Comparison of ENCODE assay signal across 17 mouse cellular contexts in the genomic region with DNA sequence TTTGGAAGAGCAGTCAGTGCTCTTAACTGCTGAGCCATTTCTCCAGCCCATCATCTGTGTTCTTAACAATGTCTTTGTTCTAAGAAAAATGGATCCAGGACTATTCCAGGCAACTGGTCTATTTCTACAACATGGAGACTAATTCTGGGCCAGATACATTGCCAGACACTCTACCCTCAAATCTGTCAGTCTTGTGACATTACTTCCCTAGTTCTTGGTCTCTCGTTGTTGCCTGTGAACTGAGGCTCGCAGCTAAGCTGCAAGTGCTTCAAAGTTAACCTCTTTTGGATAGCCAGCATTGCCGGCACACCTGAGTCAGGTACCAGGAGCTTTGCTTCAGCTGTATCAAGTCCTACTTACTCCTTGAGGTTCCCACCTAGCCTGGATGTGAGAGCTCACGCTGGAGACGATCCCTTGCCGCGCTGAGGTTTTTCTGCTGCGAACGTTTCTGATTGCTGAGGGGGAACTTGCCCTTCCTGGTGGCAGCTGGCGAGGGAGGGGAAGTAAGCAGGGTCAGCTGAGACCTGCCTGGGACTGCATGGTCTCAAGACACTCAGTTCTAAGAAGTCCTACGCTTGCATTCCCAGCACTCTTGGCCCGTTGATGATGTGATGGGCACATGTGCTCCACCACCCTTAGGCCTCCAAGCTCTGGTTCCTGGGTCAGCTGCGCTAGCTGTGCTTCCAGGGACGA.
DNase-seq lines count a peak whose midpoint lies in the region; ATAC-seq lines count a peak whose summit lies in the region.
"Had no signal": no experiment of that assay in that cellular context is flagged by ENCODE, and none has a peak within 500 bp of the region (broad histone marks: within the 10 kb centered on the region; RNA-seq: fewer than 3 reads in every experiment).

No protein-coding gene starts in this region.

- H3K9ac ChIP-seq in liver, embryonic 11.5 days (ENCODE audit: low read depth, low read length), result no peak overlapping the region
- H3K9ac ChIP-seq: lung, embryonic 14.5 days; midbrain, embryonic 12.5 days; neural tube, embryonic 12.5 days had no signal

- H3K4me2 ChIP-seq in liver, embryonic 11.5 days, result no peak overlapping the region
- H3K4me2 ChIP-seq: lung, embryonic 14.5 days; midbrain, embryonic 12.5 days; neural tube, embryonic 12.5 days had no signal

- no peak overlapping the region for H3K27ac ChIP-seq in liver, embryonic 11.5 days (ENCODE audit: low read depth, low read length)
- H3K27ac ChIP-seq: embryonic facial prominence, embryonic 10.5 days; midbrain, embryonic 12.5 days; neural tube, embryonic 12.5 days had no signal

- no peaks in the 10 kb centered on the region; the same call in 1 of the 2 replicates for H3K4me1 ChIP-seq in liver, embryonic 11.5 days (replicated peaks; ENCODE audit: control insufficient read depth, insufficient read depth, low read length)

- H3K4me3 ChIP-seq in liver, embryonic 11.5 days (ENCODE audit: low read depth, low read length), result no peak overlapping the region
- H3K4me3 ChIP-seq: embryonic facial prominence, embryonic 10.5 days; midbrain, embryonic 12.5 days; neural tube, embryonic 12.5 days had no signal

- no peaks in the 10 kb centered on the region for H3K36me3 ChIP-seq in liver, embryonic 11.5 days (ENCODE audit: control insufficient read depth, insufficient read depth, low read length)
- H3K36me3 ChIP-seq: embryonic facial prominence, embryonic 10.5 days; midbrain, embryonic 12.5 days; neural tube, embryonic 12.5 days had no signal

- H3K9me3 ChIP-seq in liver, embryonic 11.5 days (ENCODE audit: control insufficient read depth, low read length), result no peaks in the 10 kb centered on the region
- H3K9me3 ChIP-seq: embryonic facial prominence, embryonic 10.5 days; midbrain, embryonic 12.5 days; neural tube, embryonic 12.5 days had no signal

- no peak for ATAC-seq in liver, embryonic 11.5 days (replicated peaks; ENCODE audit: low FRiP score)
- ATAC-seq in megakaryocyte, adult 5-6 weeks (ENCODE audit: poor library complexity, severe bottlenecking), result peak; percentile 92
- ATAC-seq: intestine, postnatal 0 days had no signal

- 48% methylated on average over 14 of the region's 14 CpGs for WGBS in liver, embryonic 11.5 days

- no peaks in the 10 kb centered on the region for H3K27me3 ChIP-seq in liver, embryonic 11.5 days (replicated peaks; ENCODE audit: control insufficient read depth, insufficient read depth, low read length)
- H3K27me3 ChIP-seq: neural tube, embryonic 12.5 days had no signal

- peak; percentile 43 for DNase-seq in gastrocnemius, postnatal 25 days
- DNase-seq in gastrocnemius, adult 18-20 months (ENCODE audit: low spot score), result no peak
- DNase-seq in liver, result peak; percentile 18
- DNase-seq in liver, embryonic 11.5 days (ENCODE audit: low spot score), result no peak
- peak; percentile 25 for DNase-seq in c-Kit-positive CD71-negative TER-119-negative erythroid progenitor cells, embryonic 14.5 days (ENCODE audit: low read depth)
- DNase-seq in adrenal gland, adult 18-20 months (ENCODE audit: low spot score in 2 of 2), result no peak
- DNase-seq in thymus, postnatal 14 days, result no peak
- DNase-seq: adrenal gland, postnatal 36 days; cerebellum, adult 2 months; kidney, postnatal 25 days; lung, embryonic 14.5 days; thymus, postnatal 25 days had no signal

Comparison
In these comparisons a context has a peak if more than half of its experiments do, and no peak if none do; other contexts are left out.
1. DNase-seq: peak in gastrocnemius, postnatal 25 days (single experiment), liver (single experiment) and c-Kit-positive CD71-negative TER-119-negative erythroid progenitor cells, embryonic 14.5 days (single experiment); none in gastrocnemius, adult 18-20 months (single experiment), liver, embryonic 11.5 days (single experiment), adrenal gland, adult 18-20 months (0 of 2) and thymus, postnatal 14 days (single experiment).